Mouse (Mus musculus) gastrocnemius, adult 18-20 months (tissue): Measurements from ENCODE around the gene Washc4. TPM values are rescaled to one million over a fixed set of nuclear protein-coding genes. Genes with fewer than 3 reads are reported as not detected.

ENCODE experiments used
- DNase-seq: peaks from one replicate; pipeline ENCODE4 v3.0.0; 2021; ENCODE audit warnings: low spot score
- total RNA-seq, 2 experiments: library from RNA; stranded (reverse); gene quantifications; 2 replicates each; pipeline ENCODE4 v1.2.3; 2021

Gene Washc4
- total RNA-seq, 2 experiments from 2014 or later = 8.7 to 9.0 TPM

DNA sequence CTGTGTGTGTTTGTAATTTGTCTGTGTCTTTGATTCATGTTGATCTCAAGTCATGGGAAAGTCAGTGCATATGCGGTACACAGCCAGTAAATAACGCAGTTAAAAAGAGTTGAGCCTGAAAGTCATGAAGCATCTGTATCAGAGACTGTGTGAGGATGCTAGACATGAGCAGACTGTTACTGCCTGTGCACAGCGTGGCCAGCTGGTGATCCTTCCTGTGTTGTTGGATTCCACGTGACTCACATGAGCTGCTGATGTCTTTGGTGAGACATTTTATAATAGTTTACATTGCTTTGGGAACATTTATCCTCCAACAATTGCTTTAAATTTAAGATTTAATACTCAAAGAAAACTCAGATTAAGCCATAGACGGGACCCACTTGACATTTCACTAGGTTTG lies 51.0 kb downstream of the Washc4 start:
- DNase-seq = no peak

DNA sequence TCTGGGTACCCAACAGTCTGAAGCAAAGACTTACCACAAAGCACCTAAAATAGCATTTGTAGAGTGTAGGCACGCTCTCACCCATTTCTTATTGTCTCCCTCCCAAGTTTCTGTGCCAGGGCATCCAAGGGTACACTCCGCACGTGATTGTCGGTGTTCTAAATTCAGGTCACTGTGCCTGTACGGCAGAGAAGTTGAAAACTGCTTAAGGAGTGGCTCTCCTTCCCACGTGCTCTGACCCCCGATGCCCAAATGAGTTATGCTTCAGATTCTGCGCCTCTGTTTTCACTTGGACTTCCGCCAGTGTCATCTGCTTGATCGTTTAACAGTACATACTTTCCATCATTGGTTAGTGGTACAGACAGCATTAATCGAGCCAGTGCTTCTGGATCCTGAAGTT lies 57.1 kb downstream of the Washc4 start:
- peak; percentile 41 for DNase-seq

GRCm38 (mm10) chr10:83603956-83604564 lies 60.5 kb downstream of the Washc4 start:
- DNase-seq = no peak

DNA sequence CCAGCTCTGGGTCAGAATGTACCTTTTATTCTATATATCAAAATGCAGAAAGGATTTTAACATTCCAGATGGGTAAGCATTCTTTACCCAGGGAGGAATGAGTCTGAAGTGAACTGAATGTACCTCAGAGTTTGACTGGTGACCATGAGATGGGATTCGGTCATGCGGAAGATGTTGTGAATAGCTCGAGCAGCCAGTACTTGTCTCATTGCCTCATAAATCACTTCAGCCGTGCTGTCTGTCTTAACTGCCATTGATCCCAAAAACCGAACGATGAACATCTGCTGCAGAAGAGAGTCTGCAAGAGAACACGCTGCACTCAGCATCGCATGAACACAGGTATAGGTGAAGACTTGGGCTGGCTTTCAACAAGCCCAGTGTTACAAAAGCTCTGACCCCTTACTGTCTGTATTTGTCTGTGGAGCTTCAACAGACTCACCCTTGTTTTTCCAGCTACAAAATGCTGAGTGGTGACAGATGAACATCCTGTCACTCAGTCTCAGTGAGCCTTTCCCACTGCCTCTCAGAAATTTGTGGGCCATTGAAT lies 62.2 kb downstream of the Washc4 start:
- DNase-seq = no peak

- DNase-seq = no peak
These were observed 63.6 kb downstream of the Washc4 start for GRCm38 (mm10) chr10:83607111-83607510.

DNA sequence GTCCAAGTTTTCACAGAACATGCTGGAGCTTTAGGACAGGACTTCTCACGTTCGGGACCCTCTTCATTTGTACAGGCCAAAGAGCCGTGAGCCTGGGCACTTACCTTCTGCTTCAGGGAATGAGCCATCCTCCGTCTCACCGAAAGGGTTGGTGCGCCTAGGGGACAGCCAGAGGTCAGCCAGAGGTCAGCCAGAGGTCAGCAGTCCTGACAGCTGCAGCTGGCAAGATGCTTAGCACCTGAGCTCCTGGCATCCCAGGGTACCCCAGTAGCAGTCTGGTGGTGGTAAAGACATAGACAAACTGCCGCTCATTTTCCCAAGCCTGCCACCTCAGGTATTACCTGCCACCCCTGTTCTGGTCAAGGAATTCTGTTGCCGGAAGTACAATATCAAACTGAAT lies 65.0 kb downstream of the Washc4 start:
- DNase-seq = no peak

DNA sequence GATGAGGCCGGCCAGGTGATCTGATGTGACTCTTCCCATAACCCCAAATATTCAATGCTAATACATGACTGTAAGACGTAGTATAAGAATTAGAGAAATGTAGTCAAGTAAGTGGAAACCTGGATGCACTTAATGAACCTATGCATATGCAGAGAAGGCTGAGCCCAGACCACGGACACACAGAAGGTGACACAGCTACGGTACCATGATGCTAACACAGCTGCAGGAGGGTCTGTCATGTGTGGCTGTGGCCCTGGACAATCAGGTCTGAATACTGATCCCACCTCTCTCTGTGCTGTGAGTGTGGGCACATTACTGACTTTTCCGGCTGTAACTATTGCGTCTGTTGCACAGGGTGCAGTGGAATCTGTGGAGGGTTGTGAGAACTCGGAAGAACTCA lies 67.0 kb downstream of the Washc4 start:
- no peak for DNase-seq

- DNase-seq = no peak
These were observed 68.3 kb downstream of the Washc4 start for GRCm38 (mm10) chr10:83611863-83612262.

GRCm38 (mm10) chr10:83612648-83613215 lies 69.2 kb downstream of the Washc4 start:
- no peak for DNase-seq

DNA sequence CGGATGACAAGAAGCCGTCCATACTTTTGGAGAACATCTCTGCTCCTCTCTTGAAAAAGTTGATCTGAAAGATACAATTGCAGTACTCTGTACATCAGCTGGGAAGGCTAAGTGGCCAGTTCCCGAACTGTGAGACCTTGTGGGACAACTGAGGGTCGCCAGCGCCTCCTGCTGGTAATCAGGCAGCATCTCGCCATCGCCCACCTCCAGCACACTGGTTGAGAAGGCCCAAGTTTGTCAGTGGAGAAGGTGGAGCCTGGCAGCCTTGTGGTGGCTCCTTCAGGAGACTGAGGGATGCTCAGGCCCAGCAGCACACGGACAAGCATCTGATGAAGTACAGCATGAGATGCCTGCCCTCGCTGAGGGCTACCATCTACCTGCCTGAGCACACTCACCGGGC lies 73.8 kb downstream of the Washc4 start:
- DNase-seq = no peak

DNA sequence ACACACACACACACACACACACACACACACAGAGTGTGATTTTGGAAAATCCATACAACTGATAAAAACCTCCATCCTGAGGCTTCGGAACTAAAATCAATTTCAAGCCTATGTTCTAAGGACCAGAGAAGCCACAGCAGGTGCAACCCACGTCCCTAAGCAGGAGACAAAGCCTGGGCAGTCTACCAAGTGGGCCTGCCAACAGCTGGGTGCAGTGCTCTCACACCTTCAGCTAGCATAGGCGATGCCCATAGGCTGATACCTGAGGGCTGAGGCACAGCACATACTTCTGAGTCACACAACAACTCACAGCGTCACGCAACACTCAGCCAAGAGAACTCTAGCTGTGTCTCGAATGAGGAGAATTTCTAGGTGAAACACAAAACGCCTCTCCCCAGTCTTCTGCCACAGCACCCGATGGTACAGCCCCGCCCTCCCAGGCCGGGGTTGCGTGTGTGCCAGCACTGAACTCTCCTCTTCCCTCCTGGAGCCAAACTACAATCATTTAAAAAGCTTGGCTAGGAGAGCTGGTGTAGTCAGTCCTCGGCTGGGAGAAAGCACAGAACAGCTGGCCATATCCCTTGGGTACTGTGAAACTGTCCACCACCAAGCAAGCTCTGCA lies 75.4 kb downstream of the Washc4 start:
- DNase-seq = peak; percentile 47

GRCm38 (mm10) chr10:83620350-83621055 lies 77.0 kb downstream of the Washc4 start:
- no peak for DNase-seq

- no peak for DNase-seq
These were observed 80.5 kb downstream of the Washc4 start for GRCm38 (mm10) chr10:83624065-83624464.

GRCm38 (mm10) chr10:83624841-83625240 lies 81.3 kb downstream of the Washc4 start:
- DNase-seq = peak; percentile 39

GRCm38 (mm10) chr10:83627113-83627687 lies 83.6 kb downstream of the Washc4 start:
- no peak for DNase-seq

DNA sequence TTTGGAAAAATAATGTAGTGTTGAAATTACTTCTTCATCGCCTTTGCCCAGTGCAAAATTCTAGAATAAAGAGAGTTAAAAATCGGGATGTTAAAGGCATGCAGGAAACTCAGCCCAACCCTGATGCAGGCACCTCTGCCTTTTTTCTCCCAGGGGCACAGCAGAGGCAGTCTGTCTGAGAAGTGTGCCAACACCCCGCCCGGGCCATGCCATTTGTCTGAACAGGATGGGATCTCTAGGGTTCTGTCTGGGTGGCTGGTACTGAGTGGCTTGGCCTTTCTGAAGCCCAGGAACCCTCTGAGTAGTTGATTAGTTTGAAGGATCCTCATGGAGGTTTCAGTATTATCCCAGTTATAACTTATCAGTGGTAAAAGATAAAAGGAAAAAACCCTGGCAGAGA lies 84.7 kb downstream of the Washc4 start:
- DNase-seq = no peak

DNA sequence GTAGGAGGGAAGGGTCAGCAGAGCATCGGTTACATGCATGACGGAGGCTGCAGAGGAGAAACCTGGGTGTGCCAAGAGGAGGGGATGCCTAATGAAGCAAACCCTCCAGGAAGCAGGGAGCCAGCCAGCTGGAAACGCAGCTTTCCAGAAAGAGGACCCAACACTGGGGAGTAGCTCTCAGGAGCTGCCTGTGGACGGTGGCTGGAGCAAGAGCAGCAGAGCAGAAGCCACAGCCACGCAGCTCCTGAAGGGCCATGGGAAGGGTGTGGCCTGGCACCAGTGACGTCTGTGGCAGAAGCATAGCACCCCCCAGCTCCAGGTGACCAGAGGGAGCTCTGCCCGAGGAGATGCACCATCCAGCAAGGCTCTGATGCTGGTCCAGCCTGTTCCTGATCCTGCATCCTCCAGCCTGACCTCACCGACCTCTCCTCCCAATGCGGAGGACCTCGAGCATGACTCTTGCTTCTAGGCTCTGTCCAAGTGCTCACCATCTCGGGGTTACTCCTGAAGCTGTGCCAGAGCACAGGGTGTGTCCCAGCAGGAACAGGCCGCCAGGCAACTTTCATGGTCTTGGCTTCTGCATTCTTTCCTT lies 85.7 kb downstream of the Washc4 start:
- peak; percentile 50 for DNase-seq

DNA sequence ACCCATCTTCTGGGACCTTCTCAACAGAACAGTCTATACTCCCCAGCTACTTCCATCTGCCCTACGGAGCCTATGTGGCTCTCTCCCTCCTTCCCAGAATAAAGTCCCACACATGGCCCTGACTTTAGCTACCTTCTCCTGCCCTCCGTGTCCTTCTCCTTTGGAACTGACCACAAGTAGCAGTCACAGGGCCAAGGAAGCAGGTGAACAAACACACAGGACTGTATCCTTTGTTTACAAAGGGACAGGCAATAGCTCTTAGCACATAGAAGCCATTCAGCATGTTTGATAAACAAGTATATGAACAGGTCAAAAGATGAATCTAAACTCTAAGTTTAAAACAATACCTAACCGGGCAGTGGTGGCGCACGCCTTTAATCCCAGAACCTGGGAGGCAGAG lies 86.3 kb downstream of the Washc4 start:
- no peak for DNase-seq

DNA sequence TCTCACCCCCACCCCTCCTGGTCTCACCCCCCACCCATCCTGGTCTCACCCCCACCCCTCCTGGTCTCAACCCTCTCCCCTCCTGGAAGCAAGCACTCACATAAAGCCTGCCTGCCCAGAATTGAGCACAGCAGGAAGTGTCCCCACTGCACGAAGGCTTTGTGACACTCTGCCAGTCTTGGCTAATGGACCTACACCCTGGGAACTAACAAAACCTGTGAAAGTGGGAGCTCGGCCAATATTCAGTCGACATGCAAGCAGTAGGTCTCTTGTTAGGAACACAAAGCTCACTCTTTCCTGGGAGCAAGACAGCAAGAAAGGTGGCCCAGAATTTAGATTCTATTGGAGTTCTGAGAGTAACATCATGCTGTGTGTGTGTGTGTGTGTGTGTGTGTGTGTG lies 87.3 kb downstream of the Washc4 start:
- no peak for DNase-seq

GRCm38 (mm10) chr10:83631775-83632174 lies 88.2 kb downstream of the Washc4 start:
- DNase-seq = no peak

GRCm38 (mm10) chr10:83632806-83633374 lies 89.3 kb downstream of the Washc4 start:
- no peak for DNase-seq
